Mouse (Mus musculus) heart, postnatal 14 days (tissue): ENCODE measurements around the gene Gpkow. TPM values are rescaled to one million over a fixed set of nuclear protein-coding genes. Genes with fewer than 3 reads are reported as not detected.
A peak's percentile ranks its signal among the peaks of the same experiment; 100 is the strongest.

Experiments
- DNase-seq, 2 experiments: peaks; one replicate each; pipeline ENCODE4 v3.0.0; 2021 to 2022
- intact Hi-C: fragments of 180-260 bp; cut with DNase I; formaldehyde crosslinking; loops from one replicate; pipeline ENCODE4 v1.15.1; 2025
- total RNA-seq, 2 experiments: library from RNA; stranded (reverse); gene quantifications; 2 replicates each; pipeline ENCODE4 v1.2.3; 2021

The Gpkow gene
- total RNA-seq, 2 experiments from 2014 or later, result 21.4 to 21.5 TPM

- intact Hi-C loops, result no loop called here
Measured at GRCm38 (mm10) chrX:7740082-7740819, 43.3 kb downstream of the Gpkow start.

GRCm38 (mm10) chrX:7741103-7741502, 44.2 kb downstream of the Gpkow start:
- intact Hi-C loops, result no loop called here
- no peak for DNase-seq

More at GRCm38 (mm10) chrX:7740082-7740819, 43.3 kb downstream of the Gpkow start:
- DNase-seq, result no peak

GRCm38 (mm10) chrX:7743470-7743869, 46.5 kb downstream of the Gpkow start:
- intact Hi-C loops, result no loop called here
- DNase-seq, result no peak

GRCm38 (mm10) chrX:7744940-7745339, 48.0 kb downstream of the Gpkow start:
- no peak for DNase-seq
- intact Hi-C loops, result no loop called here

GRCm38 (mm10) chrX:7745429-7745828, 48.5 kb downstream of the Gpkow start:
- intact Hi-C loops, result no loop called here

GRCm38 (mm10) chrX:7750432-7751116, 53.6 kb downstream of the Gpkow start, which contains the start of gene Ccdc120:
Ccdc120 (minus strand) TSS chrX:7750905.
- intact Hi-C loops, result no loop called here
- DNase-seq, result peak; percentile 52 to 64

More at GRCm38 (mm10) chrX:7745429-7745828, 48.5 kb downstream of the Gpkow start:
- no peak for DNase-seq

- peak in 1 of 2 experiments; percentile 21 for DNase-seq
- intact Hi-C loops, result loop anchor here (1.0 kb wide), 1 partner anchor 23 kb away; no protein-coding TSS in a partner anchor
Measured at GRCm38 (mm10) chrX:7753627-7754026, 56.7 kb downstream of the Gpkow start.

Other genes with a start within 250 kb of the Gpkow start
- under 1 TPM in 1 of 2 experiments, not detected in 1; 0.05 TPM for gene Foxp3, start 123.5 kb upstream of the Gpkow start, total RNA-seq
- gene Ppp1r3f, start 122.8 kb upstream of the Gpkow start, total RNA-seq, result 1 to 10 TPM; 2.3 to 2.6 TPM
- 10 to 100 TPM; 11.5 to 12.4 TPM for gene Ccdc22, start 91.6 kb upstream of the Gpkow start, total RNA-seq
- not detected for gene Cacna1f, start 90.0 kb upstream of the Gpkow start, total RNA-seq
- 1 to 10 TPM; 1.4 to 1.8 TPM for gene Syp, start 58.7 kb upstream of the Gpkow start, total RNA-seq
- gene Prickle3, start 39.9 kb upstream of the Gpkow start, total RNA-seq, result 10 to 100 TPM; 19.4 to 21.4 TPM
- gene Plp2, start 25.7 kb upstream of the Gpkow start, total RNA-seq, result 10 to 100 TPM; 43.8 to 58.0 TPM
- 10 to 100 TPM; 18.4 to 21.2 TPM for gene Magix, start 15.9 kb upstream of the Gpkow start, total RNA-seq
- gene Wdr45, start 17.2 kb downstream of the Gpkow start, total RNA-seq, result 10 to 100 TPM; 28.8 to 38.3 TPM
- not detected for gene Gm45208, start 25.1 kb downstream of the Gpkow start, total RNA-seq
- 1 to 10 TPM; 7.0 to 8.0 TPM for gene Praf2, start 31.3 kb downstream of the Gpkow start, total RNA-seq
- gene Ccdc120, start 53.8 kb downstream of the Gpkow start, total RNA-seq, result 1 to 10 TPM in 1 of 2 experiments, under 1 TPM in 1; 0.74 to 1.2 TPM
- gene Tfe3, start 65.4 kb downstream of the Gpkow start, total RNA-seq, result 10 to 100 TPM; 14.8 to 19.9 TPM
- 10 to 100 TPM; 26.1 to 31.7 TPM for gene Gripap1, start 92.6 kb downstream of the Gpkow start, total RNA-seq
- gene Kcnd1, start 125.2 kb downstream of the Gpkow start, total RNA-seq, result under 1 TPM; 0.39 to 0.45 TPM
- gene Otud5, start 144.2 kb downstream of the Gpkow start, total RNA-seq, result 10 to 100 TPM; 33.5 to 33.8 TPM
- gene Pim2, start 181.1 kb downstream of the Gpkow start, total RNA-seq, result 1 to 10 TPM; 2.5 to 3.5 TPM
- 10 to 100 TPM; 14.1 to 14.7 TPM for gene Slc35a2, start 186.9 kb downstream of the Gpkow start, total RNA-seq
- 10 to 100 TPM; 22.5 to 26.4 TPM for gene Pqbp1, start 202.1 kb downstream of the Gpkow start, total RNA-seq
- gene Timm17b, start 202.2 kb downstream of the Gpkow start, total RNA-seq, result 10 to 100 TPM; 30.8 to 42.9 TPM
- not detected for gene Gm10491, start 210.7 kb downstream of the Gpkow start, total RNA-seq
- not detected for gene Gm10490, start 212.4 kb downstream of the Gpkow start, total RNA-seq
- not detected for gene Pcsk1n, start 222.7 kb downstream of the Gpkow start, total RNA-seq
- not detected for gene Eras, start 231.5 kb downstream of the Gpkow start, total RNA-seq